Mouse (Mus musculus): ENCODE data around the gene Alkbh4. TPM values are rescaled to one million over a fixed set of nuclear protein-coding genes. Genes with fewer than 3 reads are reported as not detected.
"Not testable (repeated sequence)": the region's sequence is repeated elsewhere in the genome, so short reads cannot be mapped to it uniquely, and the experiment has no call there.

Alkbh4 gene
- polyA plus RNA-seq, 1 experiment from 2014 or later: 24.2 TPM

DNA sequence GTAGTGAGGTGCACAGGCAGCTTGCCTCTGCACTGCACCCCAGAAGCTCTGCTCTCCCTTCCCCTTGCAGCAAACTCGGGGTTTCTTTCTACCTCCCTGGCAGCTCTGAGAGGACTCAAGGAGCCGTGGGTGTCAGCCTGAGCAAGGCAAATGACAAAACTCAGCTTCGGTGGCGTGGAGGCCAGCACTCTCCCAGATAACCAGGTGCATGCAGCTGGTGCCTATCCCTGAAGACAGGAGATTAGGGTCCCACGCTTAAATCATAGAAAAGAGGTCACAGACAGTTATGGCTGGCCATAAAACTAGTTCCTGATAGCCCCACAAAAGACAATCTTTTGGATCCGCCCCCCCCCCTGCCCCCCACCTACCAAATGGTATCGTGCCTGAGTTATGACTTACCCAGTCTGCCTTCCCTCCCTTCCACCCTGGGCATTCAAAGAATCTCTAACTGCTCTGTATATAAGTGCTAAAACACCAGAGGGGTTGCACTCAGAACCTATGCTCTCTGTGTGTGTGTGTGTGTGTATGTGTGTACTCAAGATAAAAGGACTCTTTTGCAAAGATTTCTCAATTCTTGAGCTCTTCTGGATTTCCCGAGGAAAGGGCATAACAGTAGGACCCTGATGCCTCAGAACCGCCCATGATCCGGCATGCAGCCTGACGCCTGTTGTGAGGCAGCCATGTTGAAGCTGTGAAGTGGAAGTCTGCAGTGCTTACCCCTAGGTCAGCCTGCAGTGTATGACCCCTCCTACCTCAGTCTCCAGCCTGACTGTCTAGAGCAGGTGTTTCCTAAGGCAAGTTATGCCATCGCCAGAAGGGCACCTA lies 8.9 kb downstream of the Alkbh4 start:
- Histone ChIP-seq H3K4me1 (no peaks in the 10 kb centered on the region), H3K27me3 (replicated peaks) (no peaks in the 10 kb centered on the region), H3K4me2 (no peak overlapping the region), H3K9ac (replicated peaks) (no peak overlapping the region), H3K4me3 (replicated peaks) (no peak overlapping the region), H3K27ac (replicated peaks) (no peak overlapping the region), H3K36me3 (peaks cover 28% of the 10 kb centered on the region), H3K9me3 (replicated peaks) (no peaks in the 10 kb centered on the region)
- ATAC-seq (ENCODE audit: low FRiP score): no peak
- 63% methylated on average over 12 of the region's 12 CpGs for WGBS

DNA sequence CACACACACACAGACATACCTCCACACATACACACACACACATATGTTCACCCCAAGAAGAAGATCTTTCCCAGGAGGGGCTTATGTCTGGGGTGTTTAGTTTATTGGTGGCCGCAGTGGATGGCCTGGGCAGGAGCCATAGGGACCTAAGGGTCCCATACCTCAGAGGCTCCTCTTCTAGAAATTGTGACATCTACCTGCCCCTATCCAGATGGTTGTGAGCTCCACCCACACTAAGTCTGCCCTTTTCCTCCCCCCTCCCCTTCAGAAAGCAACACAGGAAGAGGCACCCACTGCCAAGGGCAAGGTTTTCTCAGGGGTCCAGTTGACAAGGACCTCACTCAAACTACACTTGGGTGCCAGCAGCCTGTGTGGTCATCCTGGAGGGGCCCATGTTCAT lies 11.0 kb downstream of the Alkbh4 start:
- 97% methylated on average over 1 of the region's 1 CpGs for WGBS
- H3K9me3 ChIP-seq (replicated peaks): no peaks in the 10 kb centered on the region
- H3K27me3 ChIP-seq (replicated peaks): no peaks in the 10 kb centered on the region
- no peak overlapping the region for H3K4me3 ChIP-seq (replicated peaks)
- H3K9ac ChIP-seq (replicated peaks): no peak overlapping the region
- ATAC-seq (ENCODE audit: low FRiP score): no peak
- H3K4me2 ChIP-seq: no peak overlapping the region
- no peak overlapping the region for H3K27ac ChIP-seq (replicated peaks)
- H3K36me3 ChIP-seq: peaks cover 9% of the 10 kb centered on the region
- H3K4me1 ChIP-seq: no peaks in the 10 kb centered on the region

GRCm38 (mm10) chr5:136147704-136148103 lies 11.8 kb downstream of the Alkbh4 start:
- Histone ChIP-seq H3K4me3 (replicated peaks) (no peak overlapping the region), H3K4me1 (no peaks in the 10 kb centered on the region), H3K27me3 (replicated peaks) (no peaks in the 10 kb centered on the region), H3K4me2 (no peak overlapping the region), H3K27ac (replicated peaks) (no peak overlapping the region), H3K9ac (replicated peaks) (no peak overlapping the region), H3K9me3 (replicated peaks) (no peaks in the 10 kb centered on the region), H3K36me3 (0 out of 2 replicates have a peak, but pooled peaks cover 3% of the 10 kb centered on the region)
- WGBS: 81% methylated on average over 8 of the region's 8 CpGs
- ATAC-seq (ENCODE audit: low FRiP score): no peak

GRCm38 (mm10) chr5:136149134-136149576 lies 13.2 kb downstream of the Alkbh4 start:
- not testable (repeated sequence) for H3K27me3 ChIP-seq (replicated peaks); H3K9ac ChIP-seq (replicated peaks); ATAC-seq (ENCODE audit: low FRiP score); H3K4me1 ChIP-seq; H3K27ac ChIP-seq (replicated peaks); H3K9me3 ChIP-seq (replicated peaks); H3K4me2 ChIP-seq; H3K4me3 ChIP-seq (replicated peaks)
- 78% methylated on average over 5 of the region's 5 CpGs for WGBS
- peaks cover 11% of the 10 kb centered on the region; the same call in 1 of the 2 replicates for H3K36me3 ChIP-seq

DNA sequence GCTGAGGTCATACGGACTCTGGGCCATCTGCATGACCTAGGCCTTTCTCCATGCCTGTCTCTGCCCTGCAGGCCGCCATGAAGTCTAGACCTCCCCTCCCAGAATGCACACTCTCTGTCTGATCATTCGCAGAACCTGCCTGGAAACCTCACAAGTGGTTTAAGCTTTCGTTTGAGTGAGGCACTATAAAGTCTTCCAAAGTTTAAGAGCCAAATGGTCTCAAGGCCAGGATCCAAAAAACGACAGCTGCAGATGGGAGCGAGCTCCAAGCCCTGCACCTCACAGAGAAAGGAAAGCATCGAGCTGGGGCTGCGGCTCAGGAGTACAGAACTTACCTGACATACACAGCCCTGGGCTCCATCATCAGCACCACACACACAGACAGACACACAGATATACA lies 16.4 kb downstream of the Alkbh4 start:
- Histone ChIP-seq H3K27ac (replicated peaks) (no peak overlapping the region), H3K9me3 (replicated peaks) (no peaks in the 10 kb centered on the region), H3K27me3 (replicated peaks) (no peaks in the 10 kb centered on the region), H3K4me3 (replicated peaks) (no peak overlapping the region), H3K9ac (replicated peaks) (no peak overlapping the region), H3K36me3 (peaks cover 11% of the 10 kb centered on the region; the same call in 1 of the 2 replicates), H3K4me2 (no peak overlapping the region), H3K4me1 (no peaks in the 10 kb centered on the region)
- ATAC-seq (ENCODE audit: low FRiP score): no peak
- WGBS: 82% methylated on average over 8 of the region's 8 CpGs

GRCm38 (mm10) chr5:136155399-136155798 lies 19.5 kb downstream of the Alkbh4 start:
- Histone ChIP-seq H3K36me3 (peaks cover 15% of the 10 kb centered on the region), H3K4me3 (replicated peaks) (no peak overlapping the region), H3K9ac (replicated peaks) (no peak overlapping the region), H3K27me3 (replicated peaks) (no peaks in the 10 kb centered on the region), H3K9me3 (replicated peaks) (no peaks in the 10 kb centered on the region), H3K4me1 (no peaks in the 10 kb centered on the region), H3K4me2 (no peak overlapping the region), H3K27ac (replicated peaks) (no peak overlapping the region)
- no peak for ATAC-seq (ENCODE audit: low FRiP score)
- WGBS: 87% methylated on average over 5 of the region's 5 CpGs

GRCm38 (mm10) chr5:136160084-136160483 lies 24.1 kb downstream of the Alkbh4 start:
- H3K36me3 ChIP-seq: peaks cover 19% of the 10 kb centered on the region
- not testable (repeated sequence) for H3K9ac ChIP-seq (replicated peaks); H3K4me1 ChIP-seq; H3K9me3 ChIP-seq (replicated peaks); H3K4me3 ChIP-seq (replicated peaks); H3K4me2 ChIP-seq; H3K27me3 ChIP-seq (replicated peaks); H3K27ac ChIP-seq (replicated peaks); ATAC-seq (ENCODE audit: low FRiP score)
- 91% methylated on average over 11 of the region's 12 CpGs for WGBS

DNA sequence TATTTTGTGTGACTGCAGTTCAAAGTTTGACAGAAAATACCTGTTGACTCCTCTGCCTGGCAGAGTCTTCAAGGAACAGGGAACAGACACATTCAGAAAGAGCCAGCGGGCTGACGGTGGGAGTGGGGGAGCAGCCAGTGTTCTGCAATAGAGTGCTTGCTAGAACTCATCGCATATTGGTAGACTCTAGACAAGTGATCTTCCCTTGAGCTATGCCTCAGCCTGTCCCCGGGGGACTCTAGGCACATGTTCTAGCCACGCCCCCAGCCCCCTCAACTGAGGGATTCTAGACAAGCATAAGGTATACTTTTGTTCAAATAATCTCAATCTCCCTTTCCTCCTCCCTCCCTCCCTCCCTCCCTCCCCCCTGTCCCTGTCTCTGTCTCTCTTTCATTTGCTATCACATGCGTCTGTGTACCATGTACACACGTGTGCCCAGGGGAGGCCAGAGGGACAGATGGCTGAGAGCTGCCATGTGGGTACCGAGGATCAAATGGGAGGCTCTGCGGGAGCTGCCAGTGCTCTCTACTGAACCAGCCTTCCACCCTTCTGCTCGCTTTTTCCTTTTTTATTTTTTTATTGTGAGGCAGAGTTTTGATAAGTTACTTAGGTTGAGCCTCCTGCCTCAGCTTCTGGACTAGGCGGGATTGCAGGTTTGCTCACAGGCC lies 28.0 kb downstream of the Alkbh4 start:
- H3K27ac ChIP-seq (replicated peaks): no peak overlapping the region
- 66% methylated on average over 11 of the region's 11 CpGs for WGBS
- ATAC-seq (ENCODE audit: low FRiP score): no peak

GRCm38 (mm10) chr5:136165246-136165645 lies 29.3 kb downstream of the Alkbh4 start:
- ATAC-seq (ENCODE audit: low FRiP score): no peak
- peaks cover 32% of the 10 kb centered on the region for H3K36me3 ChIP-seq
- no peak overlapping the region for H3K27ac ChIP-seq (replicated peaks)
- 71% methylated on average over 8 of the region's 8 CpGs for WGBS
- H3K4me2 ChIP-seq: no peak overlapping the region
- no peaks in the 10 kb centered on the region for H3K9me3 ChIP-seq (replicated peaks)
- H3K4me3 ChIP-seq (replicated peaks): no peak overlapping the region
- peaks cover 16% of the 10 kb centered on the region for H3K4me1 ChIP-seq
- no peak overlapping the region for H3K9ac ChIP-seq (replicated peaks)
- H3K27me3 ChIP-seq (replicated peaks): no peaks in the 10 kb centered on the region

More for the DNA sequence above, 28.0 kb downstream of the Alkbh4 start:
- Histone ChIP-seq H3K4me1 (peaks cover 10% of the 10 kb centered on the region; the same call in 1 of the 2 replicates), H3K4me3 (replicated peaks) (no peak overlapping the region), H3K9me3 (replicated peaks) (no peaks in the 10 kb centered on the region), H3K36me3 (peaks cover 34% of the 10 kb centered on the region), H3K4me2 (no peak overlapping the region), H3K9ac (replicated peaks) (no peak overlapping the region), H3K27me3 (replicated peaks) (no peaks in the 10 kb centered on the region)

- Histone ChIP-seq H3K4me3 (replicated peaks) (no peak overlapping the region), H3K4me2 (no peak overlapping the region), H3K27me3 (replicated peaks) (no peaks in the 10 kb centered on the region), H3K4me1 (peaks cover 32% of the 10 kb centered on the region), H3K9ac (replicated peaks) (no peak overlapping the region), H3K27ac (replicated peaks) (no peak overlapping the region), H3K36me3 (peaks cover 23% of the 10 kb centered on the region), H3K9me3 (replicated peaks) (no peaks in the 10 kb centered on the region)
- 92% methylated on average over 4 of the region's 4 CpGs for WGBS
- ATAC-seq (ENCODE audit: low FRiP score): no peak
Measured at GRCm38 (mm10) chr5:136167296-136167695, 31.4 kb downstream of the Alkbh4 start.

GRCm38 (mm10) chr5:136168071-136168470 lies 32.1 kb downstream of the Alkbh4 start:
- no peak overlapping the region for H3K4me2 ChIP-seq
- no peak for ATAC-seq (ENCODE audit: low FRiP score)
- no peaks in the 10 kb centered on the region for H3K27me3 ChIP-seq (replicated peaks)
- H3K4me3 ChIP-seq (replicated peaks): no peak overlapping the region
- H3K9ac ChIP-seq (replicated peaks): no peak overlapping the region
- H3K9me3 ChIP-seq (replicated peaks): no peaks in the 10 kb centered on the region
- H3K4me1 ChIP-seq: peaks cover 33% of the 10 kb centered on the region
- H3K36me3 ChIP-seq: peaks cover 23% of the 10 kb centered on the region
- WGBS: 95% methylated on average over 3 of the region's 3 CpGs
- no peak overlapping the region for H3K27ac ChIP-seq (replicated peaks)
